Mouse (Mus musculus) lung, postnatal 25 days (tissue): ENCODE results near the gene Fbxl22.

Experiments used
- DNase-seq: peaks from one replicate; pipeline ENCODE4 v3.0.0; 2022; ENCODE audit warnings: low spot score

Gene Fbxl22

DNA sequence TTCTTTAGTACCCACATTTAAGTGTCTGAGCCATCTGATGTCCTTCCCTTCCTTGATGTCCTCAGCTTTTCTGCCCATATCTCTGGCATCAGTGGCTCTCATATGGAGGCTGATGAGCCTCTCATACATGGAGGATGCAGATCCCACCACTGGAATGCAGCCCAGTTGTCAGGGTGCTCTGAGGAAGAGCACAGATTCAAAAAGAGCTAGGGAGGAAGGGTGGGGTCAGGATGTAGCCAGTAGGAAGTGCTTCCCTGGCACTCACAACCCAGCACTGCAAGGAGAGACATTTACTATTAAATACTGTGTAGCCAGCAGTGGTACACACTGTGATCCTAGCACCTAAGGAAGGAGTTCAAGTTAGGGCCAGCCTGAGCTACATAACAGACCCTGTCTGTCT, 8.0 kb downstream of the Fbxl22 start:
- peak; percentile 31 for DNase-seq

GRCm38 (mm10) chr9:66506011-66506410, 8.4 kb downstream of the Fbxl22 start:
- no peak for DNase-seq

DNA sequence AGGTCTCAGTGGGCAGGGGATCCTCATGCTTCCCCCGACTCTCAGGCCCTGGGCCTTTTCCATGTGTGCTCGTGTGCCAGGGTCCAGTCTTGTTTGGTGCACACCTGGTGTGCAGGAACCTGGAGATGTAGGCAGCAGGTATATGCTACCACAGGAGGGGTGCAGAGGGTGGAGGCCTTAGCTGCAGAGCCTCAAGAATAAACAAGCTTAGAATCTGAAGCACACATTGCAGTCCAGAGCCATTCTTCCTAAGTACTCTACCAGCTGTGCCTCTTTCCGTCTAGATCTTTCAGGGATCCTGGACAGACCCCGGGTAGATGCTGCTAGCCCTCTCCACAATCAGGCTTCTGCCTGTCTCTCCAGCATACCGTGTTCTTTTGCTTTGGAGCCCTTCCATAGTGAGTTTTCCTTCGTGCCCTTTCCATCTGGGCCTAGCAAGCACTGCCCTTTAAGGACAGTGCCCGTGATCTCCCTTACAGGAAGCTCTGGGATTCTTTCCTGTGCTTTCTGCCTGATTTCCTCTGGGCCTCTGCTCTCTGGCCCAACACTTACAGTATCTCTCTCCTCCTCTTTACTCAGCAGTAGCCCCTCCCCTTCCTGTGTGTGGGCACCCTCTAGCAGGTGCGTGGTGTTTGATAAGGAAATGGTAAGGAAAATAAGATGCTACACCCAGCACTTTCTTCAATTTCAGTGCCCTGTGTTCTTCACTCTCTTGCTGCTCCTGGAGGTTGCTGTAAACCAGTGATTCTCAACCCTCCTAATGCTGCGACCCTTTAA, 9.1 kb downstream of the Fbxl22 start:
- peak; percentile 32 for DNase-seq

DNA sequence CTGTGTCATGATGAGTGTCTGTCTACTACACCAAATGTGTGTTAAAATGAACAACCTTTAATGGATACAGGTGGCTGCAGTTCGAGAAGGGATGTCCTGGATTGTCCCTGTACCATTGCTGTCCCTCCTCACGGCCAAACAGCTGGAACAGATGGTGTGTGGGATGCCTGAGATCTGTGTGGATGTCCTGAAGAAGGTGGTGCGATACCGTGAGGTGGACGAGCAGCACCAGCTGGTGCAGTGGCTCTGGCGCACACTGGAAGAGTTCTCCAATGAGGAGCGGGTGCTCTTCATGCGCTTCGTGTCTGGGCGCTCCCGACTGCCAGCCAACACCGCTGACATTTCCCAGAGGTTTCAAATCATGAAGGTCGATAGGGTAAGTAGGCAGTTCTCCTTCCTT, 9.9 kb downstream of the Fbxl22 start:
- no peak for DNase-seq

DNA sequence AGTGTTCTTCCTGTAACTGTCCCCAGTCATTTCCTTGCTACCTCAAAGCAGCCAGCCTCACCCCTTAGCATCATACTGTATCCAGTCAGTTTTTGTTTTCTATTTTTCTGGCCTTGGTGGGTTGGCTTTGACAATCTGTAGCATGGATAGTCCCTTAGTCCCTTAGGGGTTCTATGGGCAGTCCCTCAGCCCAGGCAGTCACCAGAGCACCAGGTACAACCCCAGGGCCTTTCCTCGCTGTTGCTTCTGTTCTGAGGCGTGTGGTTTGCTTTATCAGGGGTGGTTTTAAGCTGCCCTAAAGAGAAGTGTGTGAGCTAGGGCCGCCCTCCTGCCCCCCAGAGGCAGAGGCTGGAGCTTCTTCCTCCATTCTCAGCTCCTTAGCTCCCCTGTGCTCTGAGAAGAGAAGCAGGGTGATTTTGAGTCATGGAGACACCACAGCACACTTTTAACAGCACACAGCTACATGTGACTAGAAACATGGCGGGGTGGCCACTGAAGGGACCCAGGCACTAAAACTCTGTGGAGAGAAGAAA, 10.4 kb downstream of the Fbxl22 start:
- DNase-seq = no peak

DNA sequence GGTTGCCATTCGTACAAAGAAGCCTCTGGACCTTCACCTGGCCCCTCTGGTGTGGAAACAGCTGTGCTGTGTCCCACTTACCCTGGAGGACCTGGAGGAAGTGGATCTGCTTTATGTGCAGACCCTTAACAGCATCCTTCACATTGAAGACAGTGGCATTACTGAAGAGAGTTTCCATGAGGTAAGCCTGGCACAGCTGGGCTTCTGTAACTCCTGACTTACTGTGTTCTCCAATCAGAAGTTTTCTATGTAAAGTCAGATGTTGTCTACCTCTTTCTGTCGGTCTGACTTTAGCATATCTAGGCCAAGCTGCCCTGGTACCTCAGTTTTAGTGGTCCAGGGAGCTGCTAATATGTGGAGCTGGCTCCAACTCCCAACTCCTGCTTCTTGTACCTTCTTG, 13.1 kb downstream of the Fbxl22 start:
- no peak for DNase-seq

DNA sequence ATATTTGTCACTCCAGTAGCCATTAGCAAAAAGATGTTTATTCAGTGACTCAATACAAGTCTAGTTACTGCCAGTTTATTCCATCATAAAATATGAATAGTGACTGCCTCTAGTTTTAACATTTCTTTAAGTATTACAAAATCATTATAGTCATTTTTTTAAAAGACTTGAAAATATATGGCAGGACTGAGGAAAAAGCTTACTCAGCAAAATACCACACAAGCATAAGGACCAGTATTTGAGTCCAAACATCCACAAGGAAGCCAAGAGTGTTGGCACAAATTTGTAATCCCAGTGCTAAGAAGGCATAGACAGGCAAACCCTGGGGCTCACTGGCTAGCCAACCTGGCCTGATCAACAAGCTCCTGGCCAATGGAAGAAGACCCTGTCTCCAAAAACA, 20.4 kb downstream of the Fbxl22 start:
- no peak for DNase-seq

DNA sequence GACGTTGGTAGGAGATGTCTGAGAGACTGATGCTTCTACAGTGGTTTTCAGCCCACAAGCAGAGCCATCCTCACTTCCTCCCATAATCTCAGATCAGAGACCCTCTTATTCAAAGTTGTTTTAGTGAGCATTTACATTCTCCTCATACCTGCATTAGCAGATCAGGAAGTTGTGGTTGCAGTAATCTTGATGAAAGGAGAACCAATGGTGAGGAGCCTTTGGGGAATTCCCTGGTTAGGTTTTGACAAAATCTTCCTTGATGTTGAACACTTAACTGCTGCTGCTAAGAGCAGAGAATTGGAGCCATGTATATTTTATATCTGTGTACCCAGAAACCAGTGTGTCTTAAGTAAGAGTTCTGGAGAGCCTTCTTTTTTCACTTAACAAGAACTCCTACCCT, 22.0 kb downstream of the Fbxl22 start:
- DNase-seq = no peak

DNA sequence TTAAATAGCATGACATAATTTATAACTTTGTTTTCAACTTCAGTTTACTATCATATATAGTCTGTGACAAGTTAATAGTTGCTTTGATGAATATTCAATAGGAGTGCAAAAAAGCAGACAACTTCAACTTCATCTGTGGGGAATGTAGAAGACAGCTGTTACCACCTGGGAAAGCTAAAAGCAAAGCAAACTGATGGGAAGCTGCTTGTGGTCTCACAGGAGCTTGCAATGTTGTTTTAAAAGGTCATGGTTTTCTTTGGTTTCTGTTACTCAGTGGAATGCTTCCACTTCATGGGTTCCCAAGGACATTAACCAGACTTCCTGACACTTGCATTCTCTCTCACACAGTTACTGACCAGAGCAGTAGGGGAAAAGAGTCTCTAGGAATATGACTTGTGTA, 25.6 kb downstream of the Fbxl22 start:
- no peak for DNase-seq

DNA sequence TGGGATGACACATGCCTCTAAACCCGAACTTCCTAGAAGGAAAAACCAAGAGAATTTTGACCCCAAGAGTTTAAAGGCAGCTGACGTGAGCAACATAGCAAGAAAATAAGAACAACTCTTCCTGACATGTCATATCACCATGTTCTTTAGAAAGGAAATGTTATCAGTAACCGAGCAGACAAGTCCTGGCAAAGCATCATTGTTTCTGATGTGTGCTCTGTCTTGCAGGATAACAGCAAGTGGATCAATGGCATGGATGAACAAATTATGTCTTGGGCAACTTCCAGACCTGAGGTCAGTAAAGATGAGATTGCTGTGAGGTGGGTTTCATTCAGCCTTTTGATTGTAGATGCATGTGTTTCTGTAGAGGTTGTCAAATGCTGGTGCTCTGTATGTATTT, 31.0 kb downstream of the Fbxl22 start:
- no peak for DNase-seq

- no peak for DNase-seq
Observed at GRCm38 (mm10) chr9:66477785-66478184, 36.6 kb downstream of the Fbxl22 start.

GRCm38 (mm10) chr9:66465087-66465486, 49.3 kb downstream of the Fbxl22 start:
- peak; percentile 23 for DNase-seq
